Mouse (Mus musculus) kidney, adult 8-10 months (tissue): ENCODE data around the gene Plekhg5.
"Not testable (repeated sequence)": the region's sequence is repeated elsewhere in the genome, so short reads cannot be mapped to it uniquely, and the experiment has no call there.

Source experiments
- DNase-seq, 2 experiments: peaks; one replicate each; pipeline ENCODE4 v3.0.0; 2022

Gene Plekhg5

DNA sequence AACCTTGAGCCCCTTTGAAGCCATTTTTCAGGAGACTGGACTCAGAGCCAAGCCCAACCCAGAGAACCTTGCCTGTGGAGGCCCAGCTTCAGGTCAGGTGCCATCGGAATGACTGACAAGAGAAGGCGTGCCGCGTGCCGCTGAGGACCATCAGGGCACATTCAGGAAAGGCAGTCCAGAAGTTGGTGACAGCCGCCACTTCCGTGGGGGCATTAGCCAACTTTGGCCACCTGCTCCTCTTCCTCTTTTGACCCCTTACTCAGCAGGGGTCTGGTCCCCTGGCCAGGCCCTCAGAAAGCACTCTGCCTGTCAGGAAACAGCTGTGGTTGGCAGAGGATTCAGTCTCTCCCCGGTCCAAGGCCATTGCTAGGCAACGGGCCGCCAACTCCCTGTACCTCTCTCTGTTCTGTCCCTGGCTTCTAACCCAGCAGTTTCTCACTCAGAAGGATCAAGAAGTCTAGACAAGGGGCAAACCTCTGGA lies at the start of gene Plekhg5:
Plekhg5 (plus strand) TSS at position 378 of the 481 bp plus-strand sequence.
- no peak for DNase-seq

- no peak for DNase-seq
Observed at GRCm38 (mm10) chr4:152022506-152022905, 49.8 kb upstream of the Plekhg5 start.

GRCm38 (mm10) chr4:152024525-152024924 lies 47.8 kb upstream of the Plekhg5 start:
- no peak for DNase-seq

DNA sequence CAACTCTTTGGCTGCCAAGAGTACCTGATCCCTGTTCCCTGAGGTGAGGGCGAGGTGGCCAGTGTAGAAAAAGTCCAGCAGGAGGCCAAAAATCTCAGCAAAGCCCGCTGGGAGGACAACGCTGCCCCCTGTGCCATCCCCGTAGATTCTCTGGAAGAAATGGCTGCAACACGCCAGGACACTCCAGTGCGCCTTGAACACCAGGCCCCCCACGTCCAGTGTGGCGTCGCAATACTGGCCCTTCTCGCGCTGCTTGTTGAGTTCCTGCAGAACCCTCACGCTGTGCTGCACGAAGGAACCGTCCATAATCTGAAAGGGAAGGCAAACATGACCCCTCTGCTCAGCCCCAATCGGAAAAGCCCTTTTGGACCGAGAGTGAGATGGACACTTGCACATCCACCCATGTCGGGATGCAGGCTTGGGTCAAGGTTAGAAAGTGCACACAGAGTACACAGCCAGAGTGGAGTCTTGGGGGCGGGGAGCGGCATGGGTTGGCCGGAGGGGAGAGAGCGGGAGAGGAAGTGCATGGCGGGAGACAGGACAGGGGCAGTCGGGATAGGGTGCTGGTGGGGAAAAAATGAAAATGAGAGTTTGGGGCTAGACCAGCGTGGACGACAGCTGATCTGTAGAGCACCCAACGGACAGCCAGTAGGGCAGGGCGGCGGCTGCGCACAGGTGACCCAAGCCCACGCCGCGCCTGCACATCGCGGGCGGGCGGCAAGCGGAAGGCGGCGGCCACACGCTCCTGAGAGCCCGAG lies 45.4 kb upstream of the Plekhg5 start:
- no peak for DNase-seq

DNA sequence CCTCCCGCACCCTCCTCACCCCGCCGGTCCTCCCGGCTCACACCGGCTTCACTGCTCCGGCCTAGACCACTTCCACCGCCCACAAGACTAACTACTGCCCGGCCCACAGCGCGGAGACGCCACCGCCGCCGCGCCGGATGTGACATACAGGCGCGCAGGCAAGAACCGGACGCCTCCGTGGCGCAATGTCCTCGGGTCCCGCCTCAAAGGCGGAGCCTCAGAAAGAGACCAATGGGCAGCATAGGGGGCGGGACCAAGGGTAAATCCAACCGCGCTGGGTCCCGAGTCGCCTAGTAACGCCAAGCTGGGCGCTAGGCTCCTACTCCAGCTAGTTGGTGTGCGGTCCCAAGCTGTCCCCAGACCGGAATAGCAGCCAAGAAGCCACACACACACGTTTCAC lies 44.8 kb upstream of the Plekhg5 start, which contains the start of gene Zbtb48:
Zbtb48 (minus strand) TSS at position 148 of the 400 bp plus-strand sequence.
- DNase-seq = peak; percentile 98

- no peak for DNase-seq
Observed at GRCm38 (mm10) chr4:152028456-152028855, 43.8 kb upstream of the Plekhg5 start.

DNA sequence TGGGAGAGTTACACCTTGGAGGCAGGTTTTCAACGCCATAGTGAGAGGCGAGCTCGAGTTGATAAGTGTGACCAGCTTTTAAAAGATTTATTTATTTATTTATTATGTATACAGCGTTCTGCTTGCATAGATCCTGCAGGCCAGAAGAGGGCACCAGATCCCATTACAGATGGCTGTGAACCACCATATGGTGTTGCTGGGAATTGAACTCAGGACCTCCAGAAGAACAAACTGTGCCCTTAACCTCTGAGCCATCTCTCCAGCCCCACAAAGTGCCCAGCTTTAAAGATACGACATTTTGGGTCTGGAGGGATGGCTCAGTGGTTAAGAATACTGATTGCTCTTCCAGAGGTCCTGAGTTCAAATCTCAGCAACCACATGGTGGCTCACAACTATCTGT lies 43.2 kb upstream of the Plekhg5 start:
- no peak for DNase-seq

DNA sequence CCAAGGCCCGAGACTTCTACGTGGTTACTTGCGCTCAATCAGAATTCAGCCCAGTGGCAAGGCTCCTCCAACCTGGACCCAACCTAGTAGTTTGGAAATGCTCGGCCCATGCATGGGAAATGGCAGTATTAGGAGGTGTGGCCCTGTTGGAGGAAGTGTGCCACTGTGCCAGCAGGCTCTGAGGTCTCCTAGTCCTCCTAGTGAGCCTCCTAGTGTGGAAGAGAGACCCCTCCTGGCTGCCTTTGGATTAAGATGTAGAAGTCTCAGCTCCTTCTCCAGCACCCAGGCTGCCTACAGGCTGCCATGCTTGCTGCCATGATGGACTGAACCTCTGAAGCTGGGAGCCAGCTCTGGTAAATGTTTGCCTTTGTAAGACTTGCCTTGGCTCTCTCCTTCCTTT lies 42.3 kb upstream of the Plekhg5 start:
- DNase-seq = no peak

GRCm38 (mm10) chr4:152032922-152033321 lies 39.4 kb upstream of the Plekhg5 start:
- no peak for DNase-seq

- DNase-seq = not testable (repeated sequence)
Observed at GRCm38 (mm10) chr4:152036464-152036863, 35.8 kb upstream of the Plekhg5 start.

DNA sequence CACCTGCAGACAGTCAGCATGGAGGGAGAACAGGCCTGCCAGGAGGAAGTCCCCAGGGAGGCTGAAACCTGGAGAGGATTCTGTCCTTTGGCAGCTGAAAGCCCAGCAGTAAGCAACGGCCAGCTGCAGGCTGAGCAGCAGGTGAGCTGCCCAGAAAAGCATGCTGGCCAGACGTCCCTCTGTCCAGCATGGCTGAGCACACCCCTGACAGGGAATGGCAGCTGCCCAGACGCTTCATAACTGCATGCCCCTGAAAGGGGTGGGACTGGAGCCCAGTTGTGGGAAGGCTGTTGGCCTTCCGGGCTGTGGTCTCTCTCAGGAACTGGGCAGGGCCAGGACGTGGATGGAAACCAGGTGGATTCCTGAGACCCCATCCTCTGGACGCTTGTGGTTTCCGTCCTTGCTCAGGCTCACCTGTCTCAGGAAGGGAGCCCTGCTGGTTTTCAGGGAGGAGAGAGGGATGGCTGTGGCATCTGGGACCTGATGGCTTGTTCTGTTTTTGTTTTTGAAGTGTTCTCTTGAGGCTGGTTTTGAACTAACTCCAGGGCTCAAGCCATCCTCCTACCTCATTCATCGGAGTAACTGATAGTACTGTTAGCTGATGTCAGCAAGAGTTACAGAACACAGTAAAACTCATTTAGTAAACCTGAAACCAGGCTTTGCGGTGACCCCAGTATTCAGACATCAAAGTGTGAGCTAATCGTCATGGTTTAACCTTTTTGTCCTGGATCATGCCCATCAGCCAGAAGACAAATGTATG lies 33.9 kb upstream of the Plekhg5 start, which contains the start of gene Tas1r1:
Tas1r1 (minus strand) TSS at position 344 of the 760 bp plus-strand sequence.
- DNase-seq = no peak

GRCm38 (mm10) chr4:152038985-152039830 lies 33.1 kb upstream of the Plekhg5 start, which contains the start of gene Nol9:
Gene Nol9 (plus strand): TSS chr4:152039321.
- peak; percentile 88 to 92 for DNase-seq

DNA sequence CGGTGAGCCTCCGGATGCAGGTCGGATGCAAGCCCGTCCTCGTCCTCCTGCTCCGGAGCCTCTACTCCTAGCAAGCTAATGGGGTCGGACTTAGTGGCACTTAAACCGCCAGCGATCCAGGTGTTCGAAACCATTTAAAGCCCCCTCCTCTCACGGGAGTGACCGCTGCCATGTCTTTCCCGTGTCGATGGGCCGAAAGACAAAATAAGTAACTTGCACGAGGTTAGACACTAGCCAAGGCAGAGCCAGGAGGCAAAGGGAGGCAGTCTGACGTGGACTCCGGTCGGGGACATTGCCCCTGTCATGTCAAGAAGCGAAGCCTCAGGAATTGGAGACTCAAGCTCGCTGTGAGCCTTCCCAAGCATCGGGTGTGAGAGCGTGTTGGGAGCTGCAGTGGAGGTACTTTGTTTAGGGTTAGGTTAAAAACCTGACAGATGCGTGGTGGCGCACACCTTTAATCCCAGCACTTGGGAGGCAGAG lies 32.4 kb upstream of the Plekhg5 start:
- no peak for DNase-seq

DNA sequence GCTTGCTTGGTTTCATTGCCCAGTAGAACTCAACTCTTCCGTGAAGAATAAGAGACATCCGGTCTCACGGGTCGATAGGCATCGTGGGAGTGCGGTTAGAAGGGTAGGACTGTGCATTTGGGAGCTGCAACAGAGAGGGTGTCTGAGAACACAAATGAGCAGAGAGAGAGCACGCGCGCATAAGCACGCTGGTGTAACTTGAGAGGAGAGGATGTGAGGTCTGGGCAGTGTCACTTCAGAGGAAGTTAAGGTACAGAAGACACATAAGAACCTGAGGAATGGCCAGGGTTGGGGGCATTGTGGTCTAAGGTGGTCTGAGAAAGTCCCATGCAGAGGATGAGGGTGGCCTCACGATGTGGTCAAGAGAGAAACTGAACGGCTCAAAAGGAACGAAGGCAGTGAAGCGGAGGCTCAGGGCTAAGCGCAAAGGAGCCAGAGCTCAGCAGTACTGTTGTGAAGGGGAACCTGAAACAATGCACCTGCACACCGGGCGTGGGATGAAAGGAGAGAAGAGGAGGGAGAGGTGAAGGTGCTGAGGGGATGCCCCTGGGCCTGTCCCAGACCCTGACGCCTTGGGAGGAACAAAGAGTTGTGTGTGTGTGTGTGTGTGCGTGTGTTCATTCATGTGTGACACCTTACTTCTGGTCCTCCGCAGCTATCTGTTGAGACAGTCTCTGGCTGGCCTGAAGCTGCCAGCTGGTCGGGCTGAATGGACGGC lies 30.2 kb upstream of the Plekhg5 start:
- no peak for DNase-seq

GRCm38 (mm10) chr4:152043171-152043570 lies 29.1 kb upstream of the Plekhg5 start:
- no peak for DNase-seq

GRCm38 (mm10) chr4:152044609-152045008 lies 27.7 kb upstream of the Plekhg5 start:
- DNase-seq = peak; percentile 51 to 55

GRCm38 (mm10) chr4:152062390-152063110 lies 9.7 kb upstream of the Plekhg5 start:
- peak; percentile 75 to 85 for DNase-seq

- no peak for DNase-seq
Observed at GRCm38 (mm10) chr4:152067280-152067679, 5.0 kb upstream of the Plekhg5 start.

DNA sequence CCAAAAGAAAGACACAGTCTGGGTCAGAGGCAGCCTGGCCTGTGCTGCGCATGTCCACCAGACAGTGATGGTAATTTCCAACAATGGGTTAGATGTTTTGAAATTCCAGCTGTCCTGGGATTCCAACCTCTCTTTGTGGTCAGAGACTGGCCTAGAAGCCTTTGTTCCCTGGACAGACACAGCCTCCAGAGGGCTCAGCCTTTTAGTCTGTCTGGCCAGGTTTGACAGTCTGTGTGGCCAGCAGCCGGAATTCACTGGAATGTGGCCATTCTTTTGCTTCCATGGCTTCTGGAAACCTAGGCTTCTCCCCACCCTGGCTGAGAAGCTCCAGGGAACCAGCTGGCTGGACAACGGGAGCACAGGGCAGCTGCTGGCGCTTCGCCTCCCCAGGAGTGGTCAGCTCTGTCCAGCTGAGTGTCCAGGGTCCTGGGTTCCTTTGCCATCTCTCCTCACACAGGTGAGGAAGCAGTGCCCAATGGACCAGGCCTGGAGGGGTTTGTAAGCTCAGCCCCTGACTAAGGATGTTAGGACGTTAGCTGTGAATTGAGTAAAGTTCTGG lies 4.1 kb upstream of the Plekhg5 start:
- DNase-seq = no peak

DNA sequence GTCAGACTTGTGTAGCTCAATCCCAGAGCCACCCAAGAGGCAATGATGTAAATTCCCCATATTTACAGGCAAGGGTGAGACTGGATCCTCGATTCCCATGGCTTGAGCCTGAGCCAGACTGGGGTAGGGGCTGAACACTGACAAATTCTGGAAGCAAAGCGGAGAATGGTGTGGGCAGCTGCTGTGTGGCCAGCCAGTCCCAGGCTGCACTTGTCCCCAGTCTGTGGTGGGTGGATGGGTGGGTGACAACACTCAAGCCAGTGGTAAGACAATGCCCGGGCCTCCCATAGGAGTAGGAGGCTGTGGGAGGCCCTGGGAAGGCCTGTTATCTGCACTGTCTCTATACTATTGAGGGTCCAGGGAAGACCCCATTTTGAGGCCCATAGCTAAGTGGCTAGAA lies 3.1 kb upstream of the Plekhg5 start:
- no peak for DNase-seq
